Mouse (Mus musculus) adrenal gland, adult 18-20 months (tissue): ENCODE data around the gene Cel. TPM values are rescaled to one million over a fixed set of nuclear protein-coding genes. Genes with fewer than 3 reads are reported as not detected.

Experiments used
- DNase-seq, 2 experiments: peaks; one replicate each; pipeline ENCODE4 v3.0.0; 2021 to 2022; ENCODE audit warnings: low spot score in 2 of 2
- total RNA-seq, 2 experiments: library from RNA; stranded (reverse); gene quantifications; 1 replicate in 1 of 2; 2 replicates in 1 of 2; pipeline ENCODE4 v1.2.3; 2021

The Cel gene
- total RNA-seq, 2 experiments from 2014 or later: not detected

GRCm38 (mm10) chr2:28537995-28538816 is 25.0 kb downstream of the Cel start:
- no peak for DNase-seq

GRCm38 (mm10) chr2:28537634-28537920 is 25.6 kb downstream of the Cel start:
- no peak for DNase-seq

- no peak for DNase-seq
These were observed 26.2 kb downstream of the Cel start for GRCm38 (mm10) chr2:28536766-28537633.

GRCm38 (mm10) chr2:28536166-28536565 is 27.0 kb downstream of the Cel start:
- DNase-seq: no peak

- DNase-seq: no peak
These were observed 27.6 kb downstream of the Cel start for GRCm38 (mm10) chr2:28535650-28536049.

GRCm38 (mm10) chr2:28535263-28535540 is 28.0 kb downstream of the Cel start:
- no peak for DNase-seq

GRCm38 (mm10) chr2:28534436-28535262 is 28.6 kb downstream of the Cel start:
- no peak for DNase-seq

GRCm38 (mm10) chr2:28533901-28534435 is 29.2 kb downstream of the Cel start:
- no peak for DNase-seq

- DNase-seq: peak; percentile 84 to 88
These were observed 30.0 kb downstream of the Cel start for GRCm38 (mm10) chr2:28532938-28533771.

- no peak for DNase-seq
These were observed 32.9 kb downstream of the Cel start for GRCm38 (mm10) chr2:28530311-28530710.

GRCm38 (mm10) chr2:28529856-28530255 is 33.3 kb downstream of the Cel start:
- DNase-seq: no peak

- no peak for DNase-seq
These were observed 34.9 kb downstream of the Cel start for GRCm38 (mm10) chr2:28528354-28528730.

- no peak for DNase-seq
These were observed 35.5 kb downstream of the Cel start for GRCm38 (mm10) chr2:28527436-28528353.

- no peak for DNase-seq
These were observed 37.0 kb downstream of the Cel start for GRCm38 (mm10) chr2:28525943-28526876.

GRCm38 (mm10) chr2:28525219-28525942 is 37.8 kb downstream of the Cel start:
- DNase-seq: peak; percentile 52 to 71

- peak in 1 of 2 experiments; percentile 52 for DNase-seq
These were observed 38.8 kb downstream of the Cel start for GRCm38 (mm10) chr2:28524406-28524805.

- DNase-seq: peak; percentile 80 to 84
These were observed 39.5 kb downstream of the Cel start for GRCm38 (mm10) chr2:28523643-28524117.
